In genomic region chr16:22164446-22164845, GRCm38 (mm10) we compare ENCODE assay signal across 11 mouse cellular contexts. TPM values are rescaled to one million over a fixed set of nuclear protein-coding genes. Genes with fewer than 3 reads are reported as not detected.
DNase-seq lines count a peak whose midpoint lies in the region; ATAC-seq and TF ChIP-seq lines count a peak whose summit lies in the region.
"Had no signal": no experiment of that assay in that cellular context is flagged by ENCODE, and none has a peak within 500 bp of the region (broad histone marks: within the 10 kb centered on the region; RNA-seq: fewer than 3 reads in every experiment).

No protein-coding gene starts in this region.

- H3K4me1 ChIP-seq in forebrain, embryonic 10.5 days: peaks cover 25% of the 10 kb centered on the region
- H3K4me1 ChIP-seq in forebrain, embryonic 16.5 days (replicated peaks; ENCODE audit: control insufficient read depth, insufficient read depth, low read length): peaks cover 12% of the 10 kb centered on the region
- peaks cover 19% of the 10 kb centered on the region for H3K4me1 ChIP-seq in kidney, embryonic 16.5 days (ENCODE audit: insufficient read depth, low read length)
- H3K4me1 ChIP-seq in embryonic facial prominence, embryonic 12.5 days: peaks cover 10% of the 10 kb centered on the region
- 0 out of 2 replicates have a peak, but pooled peaks cover 3% of the 10 kb centered on the region for H3K4me1 ChIP-seq in intestine, postnatal 0 days (replicated peaks; ENCODE audit: control insufficient read depth, insufficient read depth, low read length)

- peaks cover 9% of the 10 kb centered on the region; the same call in 1 of the 2 replicates for H3K27me3 ChIP-seq in forebrain, embryonic 10.5 days (ENCODE audit: poor library complexity, severe bottlenecking)
- H3K27me3 ChIP-seq in forebrain, embryonic 16.5 days (replicated peaks; ENCODE audit: control insufficient read depth, insufficient read depth, low read length): 0 out of 2 replicates have a peak, but pooled peaks cover 2% of the 10 kb centered on the region
- no peaks in the 10 kb centered on the region for H3K27me3 ChIP-seq in kidney, embryonic 16.5 days (ENCODE audit: insufficient read depth, low read length)
- no peaks in the 10 kb centered on the region for H3K27me3 ChIP-seq in embryonic facial prominence, embryonic 12.5 days
- no peaks in the 10 kb centered on the region for H3K27me3 ChIP-seq in intestine, postnatal 0 days (replicated peaks; ENCODE audit: control insufficient read depth, insufficient read depth, low read length)

- peaks cover 13% of the 10 kb centered on the region for H3K36me3 ChIP-seq in forebrain, embryonic 10.5 days (replicated peaks)
- no peaks in the 10 kb centered on the region for H3K36me3 ChIP-seq in forebrain, embryonic 16.5 days (ENCODE audit: control insufficient read depth, insufficient read depth)
- H3K36me3 ChIP-seq in kidney, embryonic 16.5 days (ENCODE audit: insufficient read depth, low read length): no peaks in the 10 kb centered on the region
- H3K36me3 ChIP-seq in embryonic facial prominence, embryonic 12.5 days: no peaks in the 10 kb centered on the region
- no peaks in the 10 kb centered on the region for H3K36me3 ChIP-seq in intestine, postnatal 0 days (ENCODE audit: control insufficient read depth, insufficient read depth)
- H3K36me3 ChIP-seq: G1E had no signal

- TF ChIP-seq CTCF in intestine, postnatal 0 days (IDR thresholded peaks at IDR 0.05; ENCODE audit: low read depth): no peak

- no peak for DNase-seq in forebrain, embryonic 10.5 days (ENCODE audit: extremely low spot score, low spot score)
- no peak for DNase-seq in kidney, adult 18-20 months
- no peak for DNase-seq in urinary bladder, adult 2 months (ENCODE audit: low spot score)

- H3K27ac ChIP-seq in forebrain, embryonic 10.5 days: no peak overlapping the region
- H3K27ac ChIP-seq in forebrain, embryonic 16.5 days (ENCODE audit: low read length): no peak overlapping the region
- H3K27ac ChIP-seq in kidney, embryonic 16.5 days (ENCODE audit: low read length): no peak overlapping the region
- H3K27ac ChIP-seq in embryonic facial prominence, embryonic 12.5 days: no peak overlapping the region
- no peak overlapping the region for H3K27ac ChIP-seq in intestine, postnatal 0 days (ENCODE audit: low read depth, low read length)
- H3K27ac ChIP-seq: macrophage had no signal

- H3K9ac ChIP-seq in forebrain, embryonic 16.5 days (replicated peaks; ENCODE audit: low read depth, low read length): no peak overlapping the region
- H3K9ac ChIP-seq in kidney, embryonic 16.5 days (replicated peaks; ENCODE audit: low read length): peak overlapping the region; percentile 44; the same call in 1 of the 2 replicates
- H3K9ac ChIP-seq in embryonic facial prominence, embryonic 12.5 days: no peak overlapping the region
- no peak overlapping the region; the same call in 1 of the 2 replicates for H3K9ac ChIP-seq in intestine, postnatal 0 days (ENCODE audit: low read depth, low read length)

- H3K4me3 ChIP-seq in forebrain, embryonic 10.5 days: peak overlapping the region; percentile 97
- H3K4me3 ChIP-seq in forebrain, embryonic 16.5 days (replicated peaks; ENCODE audit: low read length): no peak overlapping the region
- peak overlapping the region; percentile 95 for H3K4me3 ChIP-seq in kidney, embryonic 16.5 days (ENCODE audit: low read length)
- H3K4me3 ChIP-seq in embryonic facial prominence, embryonic 12.5 days: 0 out of 2 replicates have a peak overlapping the region, but pooled peaks have one; percentile 1
- no peak overlapping the region for H3K4me3 ChIP-seq in intestine, postnatal 0 days (ENCODE audit: low read depth, low read length)

- WGBS in forebrain, embryonic 10.5 days: 64% methylated on average over 8 of the region's 8 CpGs
- 22% methylated on average over 8 of the region's 8 CpGs for WGBS in forebrain, embryonic 16.5 days
- WGBS in kidney, embryonic 16.5 days: 57% methylated on average over 8 of the region's 8 CpGs
- 52% methylated on average over 8 of the region's 8 CpGs for WGBS in embryonic facial prominence, embryonic 12.5 days
- 41% methylated on average over 8 of the region's 8 CpGs for WGBS in intestine, postnatal 0 days

- H3K9me3 ChIP-seq in forebrain, embryonic 10.5 days: 0 out of 2 replicates have a peak, but pooled peaks cover 4% of the 10 kb centered on the region
- no peaks in the 10 kb centered on the region for H3K9me3 ChIP-seq in forebrain, embryonic 16.5 days (ENCODE audit: control insufficient read depth, low read length)
- no peaks in the 10 kb centered on the region for H3K9me3 ChIP-seq in kidney, embryonic 16.5 days (ENCODE audit: low read length)
- no peaks in the 10 kb centered on the region for H3K9me3 ChIP-seq in embryonic facial prominence, embryonic 12.5 days
- H3K9me3 ChIP-seq in intestine, postnatal 0 days (ENCODE audit: control insufficient read depth): no peaks in the 10 kb centered on the region

- no peak overlapping the region for H3K4me2 ChIP-seq in forebrain, embryonic 16.5 days (ENCODE audit: low read length)
- peak overlapping the region; percentile 87 for H3K4me2 ChIP-seq in kidney, embryonic 16.5 days (replicated peaks; ENCODE audit: low read depth, low read length)
- H3K4me2 ChIP-seq in embryonic facial prominence, embryonic 12.5 days (replicated peaks): peak overlapping the region; percentile 70; the same call in 1 of the 2 replicates
- H3K4me2 ChIP-seq in intestine, postnatal 0 days (replicated peaks; ENCODE audit: low read depth): peak overlapping the region; percentile 92

- no peak for ATAC-seq in forebrain, embryonic 16.5 days
- ATAC-seq in kidney, embryonic 16.5 days (ENCODE audit: low FRiP score, low TSS enrichment): no peak
- no peak for ATAC-seq in embryonic facial prominence, embryonic 12.5 days (ENCODE audit: insufficient number of reproducible peaks, insufficient read depth, low FRiP score, low TSS enrichment)
- ATAC-seq in intestine, postnatal 0 days: no peak
- no peak for ATAC-seq in megakaryocyte-erythroid progenitor cell, adult 5-6 weeks (replicated peaks; ENCODE audit: low FRiP score, low TSS enrichment, poor library complexity, severe bottlenecking)
- ATAC-seq: inflammation-experienced regulatory T-cells, adult 6 months had no signal

RNA-seq across cellular contexts. Expression of gene Igf2bp2, which starts 1.3 kb away (rescaled TPM):
- polyA plus RNA-seq in forebrain, embryonic 10.5 days (2016; fragmentation: Nextera tagmentation; extraction: Ambion mirVana): 161 and 179 TPM in 2 replicates
- polyA plus RNA-seq in forebrain, embryonic 16.5 days (2015; fragmentation: Nextera tagmentation; extraction: Ambion mirVana): 22.7 and 23.2 TPM in 2 replicates
- 84.5 and 98.6 TPM in 2 replicates for polyA plus RNA-seq in kidney, embryonic 16.5 days (2015; fragmentation: Nextera tagmentation; extraction: Ambion mirVana)
- polyA plus RNA-seq in embryonic facial prominence, embryonic 12.5 days (2016; fragmentation: Nextera tagmentation; extraction: Ambion mirVana): 128 and 132 TPM in 2 replicates
- 38.7 and 40.3 TPM in 2 replicates for polyA plus RNA-seq in intestine, postnatal 0 days (2015; fragmentation: Nextera tagmentation; extraction: Ambion mirVana)
- 1.5 TPM in 1 of 2 replicates, not detected in the other for total RNA-seq in megakaryocyte-erythroid progenitor cell, adult 5-6 weeks (2014; fragmentation: Nextera tagmentation)
- 1.0 and 1.2 TPM in 2 replicates for total RNA-seq in megakaryocyte-erythroid progenitor cell, adult 5-6 weeks (2017)
- 2.6 and 5.1 TPM in 2 replicates for polyA plus RNA-seq in urinary bladder, adult 2 months (2012; rRNA removed)

Comparison
In these comparisons a context has a peak if more than half of its experiments do, and no peak if none do; other contexts are left out.
1. H3K4me3 ChIP-seq: peak in forebrain, embryonic 10.5 days (single experiment), kidney, embryonic 16.5 days (single experiment) and embryonic facial prominence, embryonic 12.5 days (single experiment); none in forebrain, embryonic 16.5 days (single experiment) and intestine, postnatal 0 days (single experiment).